Mouse (Mus musculus) fat pad, adult 2 months (tissue): ENCODE data around the gene Zbtb34.

Experiments used
- DNase-seq: peaks from one replicate; pipeline ENCODE4 v3.0.0-alpha.2; 2011; ENCODE audit warnings: low read depth, low spot score; ENCODE audit errors: extremely low read depth

Zbtb34 gene

DNA sequence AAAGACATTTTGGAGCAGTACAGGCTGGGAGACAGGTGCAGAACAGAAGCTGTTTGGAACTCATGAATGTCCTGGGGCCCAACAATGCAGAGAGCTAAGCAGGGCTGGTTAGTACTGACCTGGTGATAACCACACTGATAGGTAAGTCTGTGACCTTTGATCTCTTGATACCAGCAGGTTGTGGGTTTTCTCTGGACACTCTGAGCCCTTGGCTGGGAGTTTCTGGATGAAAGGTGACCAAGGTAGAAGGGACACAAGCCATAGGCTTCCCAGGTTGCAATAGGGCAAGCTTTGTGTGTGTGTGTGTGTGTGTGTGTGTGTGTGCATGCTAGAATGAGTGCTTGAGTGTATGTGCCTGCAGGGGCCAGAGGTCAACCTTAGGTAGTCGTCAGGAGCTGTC lies 15.7 kb upstream of the Zbtb34 start:
- DNase-seq, result no peak

- no peak for DNase-seq
Observed at GRCm38 (mm10) chr2:33445741-33446140, 14.6 kb upstream of the Zbtb34 start.

DNA sequence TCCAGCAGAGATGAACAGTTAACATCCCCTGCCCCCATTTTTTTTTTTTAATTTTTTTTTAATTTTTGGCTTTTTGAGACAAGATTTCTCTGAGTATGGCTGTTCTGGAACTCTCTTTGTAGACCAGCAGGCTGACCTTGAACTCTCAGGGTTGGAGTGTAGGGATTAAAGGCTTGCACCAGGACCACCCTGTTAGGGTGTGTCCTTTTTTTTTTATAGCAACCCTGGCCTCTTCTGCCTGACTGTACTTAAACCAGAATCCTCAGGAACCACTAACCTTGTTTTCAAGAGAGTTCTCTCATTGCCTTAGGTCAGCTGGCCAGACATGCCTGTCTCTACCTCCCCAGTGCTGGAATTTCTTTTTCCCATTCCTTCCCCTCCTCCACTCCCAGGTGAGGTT lies 13.7 kb upstream of the Zbtb34 start:
- no peak for DNase-seq

GRCm38 (mm10) chr2:33444358-33444757 lies 13.2 kb upstream of the Zbtb34 start:
- DNase-seq, result peak; percentile 71

- no peak for DNase-seq
Observed at GRCm38 (mm10) chr2:33442701-33443100, 11.6 kb upstream of the Zbtb34 start.

GRCm38 (mm10) chr2:33440893-33441292 lies 9.8 kb upstream of the Zbtb34 start:
- no peak for DNase-seq

- DNase-seq, result no peak
Observed at GRCm38 (mm10) chr2:33439980-33440670, 9.0 kb upstream of the Zbtb34 start.

DNA sequence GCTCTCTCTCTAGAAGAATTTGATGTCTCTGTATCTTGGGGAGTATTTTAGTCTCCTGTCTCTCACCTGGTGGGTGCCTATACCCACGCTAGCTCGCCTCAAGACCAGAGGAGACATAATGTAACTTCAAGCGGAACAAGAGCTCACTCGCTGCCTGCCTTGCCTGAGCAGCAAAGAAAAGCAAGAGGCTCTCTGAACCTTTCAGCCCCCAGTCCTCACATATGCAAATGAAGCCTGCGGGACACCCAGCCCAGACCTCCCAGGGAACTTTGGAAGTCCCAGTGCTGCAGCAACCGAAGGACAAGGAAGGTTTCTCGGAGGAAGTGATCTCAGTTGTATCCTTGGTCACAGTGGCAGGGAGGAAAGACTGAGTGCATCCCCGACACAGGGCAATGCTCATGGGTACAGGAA lies 8.4 kb upstream of the Zbtb34 start:
- no peak for DNase-seq

- no peak for DNase-seq
Observed at GRCm38 (mm10) chr2:33438377-33438776, 7.3 kb upstream of the Zbtb34 start.

GRCm38 (mm10) chr2:33437184-33437583 lies 6.1 kb upstream of the Zbtb34 start:
- DNase-seq, result no peak

DNA sequence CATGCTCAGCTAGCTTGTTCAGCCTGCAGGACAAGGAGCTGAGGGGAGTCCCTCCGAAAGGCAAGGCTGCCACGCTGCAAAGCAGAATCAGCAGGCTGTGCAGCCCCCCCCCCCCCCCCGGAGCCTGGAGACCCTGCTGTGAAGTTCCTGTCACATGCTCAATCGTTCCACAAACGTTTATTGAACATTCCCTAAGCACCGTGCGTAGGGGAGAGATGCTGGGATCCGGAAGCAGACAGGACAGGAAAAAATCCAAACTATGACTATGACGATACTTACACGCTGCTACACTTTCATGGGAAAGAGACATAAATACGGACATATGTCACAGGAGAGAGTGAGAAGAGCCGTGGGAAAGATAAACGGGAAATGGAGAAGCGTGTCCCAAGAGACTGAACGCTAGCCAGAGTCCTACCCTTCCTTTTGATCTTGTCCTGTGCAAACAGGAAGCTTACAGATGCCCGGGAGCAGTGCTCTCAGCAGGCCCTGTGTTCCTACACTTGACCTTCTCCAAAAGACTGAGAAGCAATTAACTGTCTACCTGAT lies 5.0 kb upstream of the Zbtb34 start:
- DNase-seq, result no peak

DNA sequence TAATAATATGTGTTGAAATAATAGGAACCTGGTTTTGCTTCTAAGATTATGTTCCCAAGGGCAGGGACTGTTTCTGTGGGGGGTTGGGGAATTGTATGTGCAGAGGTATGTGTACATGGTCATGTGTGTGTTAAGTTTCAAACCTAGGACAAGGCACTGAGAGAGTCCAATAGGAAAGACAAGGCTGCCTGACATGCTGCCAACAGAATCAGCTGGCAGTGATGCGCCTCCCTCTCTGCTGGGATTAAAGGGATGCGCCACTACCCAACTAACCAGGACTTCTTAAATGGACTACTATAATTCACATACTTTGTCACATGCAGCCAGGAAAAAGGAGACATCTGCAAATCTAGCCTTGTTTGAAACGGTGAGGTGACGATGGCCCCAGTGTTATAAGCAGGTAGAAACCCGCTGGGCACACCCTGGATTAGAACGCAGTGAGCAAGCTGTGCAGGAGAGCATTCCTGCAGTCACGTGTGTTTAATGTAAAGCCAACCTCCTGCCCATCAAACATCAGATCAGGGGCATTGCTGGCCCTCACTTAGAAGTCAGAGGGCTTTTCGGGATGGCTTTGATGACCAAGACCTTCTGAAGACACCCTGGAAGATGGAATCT lies 4.0 kb upstream of the Zbtb34 start:
- no peak for DNase-seq

DNA sequence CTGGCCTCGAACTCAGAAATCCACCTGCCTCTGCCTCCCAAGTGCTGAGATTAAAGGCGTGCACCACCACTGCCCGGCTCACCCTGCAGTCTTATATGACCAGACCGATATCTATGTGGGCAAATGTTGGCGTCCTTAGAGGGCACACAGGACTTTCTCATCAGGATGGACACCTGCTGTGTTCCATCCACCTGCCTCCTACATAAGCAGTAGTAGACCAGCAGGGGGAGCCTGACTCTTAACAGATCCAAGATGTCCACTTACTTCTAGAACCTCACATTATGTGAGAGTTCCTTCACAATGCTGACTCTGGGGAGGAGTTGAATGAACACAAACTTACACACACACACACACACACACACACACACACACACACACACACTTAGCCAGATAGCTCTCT lies 1.8 kb upstream of the Zbtb34 start:
- no peak for DNase-seq

- no peak for DNase-seq
Observed at GRCm38 (mm10) chr2:33430081-33430770, 898 bp downstream of the Zbtb34 start.

DNA sequence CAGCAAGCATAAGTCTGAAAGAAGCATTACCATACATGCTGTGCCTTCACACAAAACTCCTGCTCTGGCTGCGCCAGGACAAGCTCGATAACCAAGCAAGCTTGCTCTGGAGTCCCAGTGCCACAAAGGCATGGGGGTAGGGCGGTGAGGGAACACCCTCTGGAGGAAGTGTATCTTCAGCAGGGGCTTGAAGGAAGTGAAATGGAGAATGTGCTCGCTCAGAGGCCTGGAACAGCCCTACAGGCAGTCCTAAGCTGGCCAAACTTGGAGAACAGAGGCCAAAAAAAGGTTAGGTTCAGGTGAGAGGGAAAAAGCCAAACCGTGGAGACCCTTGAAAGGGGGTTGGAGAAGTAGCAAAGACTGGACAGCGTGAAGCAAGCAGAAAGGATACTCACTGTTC lies 1.8 kb downstream of the Zbtb34 start:
- no peak for DNase-seq

DNA sequence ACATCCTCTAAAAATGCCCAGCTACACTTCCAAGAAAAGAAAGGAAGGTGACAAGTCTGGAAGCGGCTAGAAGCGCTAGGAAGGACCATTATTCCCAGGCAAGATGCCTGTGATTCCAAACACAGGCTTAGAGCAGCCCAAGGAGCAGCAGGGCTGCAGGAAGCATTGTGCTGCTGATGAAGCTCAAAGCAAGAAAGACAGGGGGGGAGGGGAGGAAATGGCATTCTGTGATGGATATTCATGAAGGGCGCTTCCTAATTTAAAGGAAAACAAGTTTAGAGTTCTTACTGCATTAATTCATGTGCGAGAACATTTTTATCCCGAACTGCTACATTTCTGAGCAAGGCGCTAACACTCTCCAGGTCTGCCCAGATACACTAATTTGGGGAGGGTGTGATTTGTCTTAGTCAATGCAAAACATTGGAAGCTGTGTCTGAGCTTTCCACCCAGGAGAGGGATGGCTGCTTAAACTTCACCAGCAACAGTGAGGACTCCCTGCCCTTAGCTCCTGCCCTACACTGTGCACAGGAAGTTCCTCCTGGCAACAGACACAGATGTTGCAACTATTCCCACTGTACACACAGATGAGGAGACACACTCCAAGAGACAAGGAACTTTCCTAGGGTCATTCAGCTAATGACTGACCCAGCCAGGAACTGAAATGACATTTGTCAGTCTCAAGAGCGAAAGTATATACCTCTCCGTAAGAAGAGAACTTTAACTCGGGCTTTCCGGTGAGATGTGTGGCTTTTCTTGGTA lies 4.3 kb downstream of the Zbtb34 start:
- DNase-seq, result no peak

DNA sequence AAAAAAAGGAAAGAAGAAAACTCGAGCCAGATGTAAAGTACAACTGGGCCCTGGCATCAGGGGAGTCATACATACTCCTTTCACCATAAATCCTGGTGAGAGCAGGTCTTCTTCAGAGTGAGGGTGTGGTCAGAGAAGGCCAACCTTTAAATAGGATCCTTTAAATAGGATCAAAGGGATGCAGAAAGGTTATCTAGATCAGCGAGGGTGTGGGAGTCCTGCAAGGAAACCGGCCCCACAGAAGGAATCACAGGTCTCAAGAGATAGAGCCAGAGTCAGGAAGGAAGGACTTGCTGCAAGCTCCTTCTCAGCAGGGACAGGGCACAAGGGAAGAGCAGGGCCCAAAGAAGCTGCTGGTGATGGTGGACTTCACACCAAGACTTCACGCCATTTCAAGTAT lies 13.7 kb downstream of the Zbtb34 start:
- no peak for DNase-seq

DNA sequence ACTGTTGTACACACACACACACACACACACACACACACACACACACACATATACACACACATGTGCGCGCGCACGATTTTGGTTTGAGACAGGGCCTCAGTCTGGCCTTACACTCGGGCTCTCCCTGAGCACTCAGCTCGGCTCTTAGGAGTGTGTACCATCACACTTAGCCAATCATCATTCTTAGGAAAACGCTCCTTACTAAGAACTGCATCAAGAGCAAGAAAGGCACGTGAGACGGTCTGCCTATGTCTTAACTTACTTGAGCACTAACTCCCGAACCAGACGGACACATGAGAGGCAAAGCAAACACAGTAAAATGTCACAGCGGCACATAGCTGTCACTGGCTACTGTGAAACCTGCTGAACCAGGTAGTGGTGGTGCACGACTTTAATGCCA lies 17.1 kb downstream of the Zbtb34 start:
- DNase-seq, result no peak

- DNase-seq, result no peak
Observed at GRCm38 (mm10) chr2:33412111-33412510, 19.0 kb downstream of the Zbtb34 start.

- no peak for DNase-seq
Observed at GRCm38 (mm10) chr2:33403511-33404003, 27.6 kb downstream of the Zbtb34 start.

DNA sequence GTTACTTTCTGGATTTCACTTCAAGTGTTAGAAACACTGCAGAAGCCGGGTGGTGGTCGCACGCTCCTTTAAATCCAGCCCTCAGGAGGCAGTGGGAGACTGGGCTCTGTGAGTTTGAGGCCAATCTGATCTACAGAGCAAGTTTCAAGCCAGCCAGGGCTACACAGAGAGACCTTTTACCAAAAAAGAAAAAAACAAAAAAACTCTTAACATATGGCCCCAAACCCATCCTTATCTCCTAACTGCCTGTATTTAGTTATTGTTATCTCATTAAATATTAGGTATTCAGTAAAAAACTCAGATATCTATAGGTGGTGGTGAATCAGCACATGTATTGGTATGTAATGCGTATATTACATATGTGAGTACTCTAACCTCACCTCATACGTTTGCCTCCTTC lies 28.5 kb downstream of the Zbtb34 start:
- DNase-seq, result no peak
